Mouse (Mus musculus) midbrain, embryonic 10.5 days (tissue): ENCODE data around the gene Fam78b. TPM values are rescaled to one million over a fixed set of nuclear protein-coding genes. Genes with fewer than 3 reads are reported as not detected.

ENCODE experiments used
- DNase-seq: peaks from one replicate; pipeline ENCODE4 v3.0.0-alpha.2; 2017; ENCODE audit warnings: low spot score
- H3K27ac ChIP-seq: fragments of 300-500 bp; sonication (generic); replicated peaks from 2 replicates; pipeline ENCODE4 v1.5.1; 2016; ENCODE audit warnings: mild to moderate bottlenecking
- H3K27me3 ChIP-seq: fragments of 300-500 bp; sonication (generic); 2 replicates; pipeline ENCODE4 v1.6.1; 2016; ENCODE audit warnings: low read depth, mild to moderate bottlenecking; ENCODE audit not compliant: poor library complexity, severe bottlenecking
- H3K36me3 ChIP-seq: fragments of 300-500 bp; sonication (generic); 2 replicates; pipeline ENCODE4 v1.6.1; 2016; ENCODE audit warnings: mild to moderate bottlenecking, moderate library complexity
- H3K4me1 ChIP-seq: fragments of 300-500 bp; sonication (generic); 2 replicates; pipeline ENCODE4 v1.6.1; 2016
- H3K4me3 ChIP-seq: fragments of 300-500 bp; sonication (generic); 2 replicates; pipeline ENCODE4 v1.5.1; 2016; ENCODE audit warnings: mild to moderate bottlenecking, moderate library complexity
- H3K9me3 ChIP-seq: fragments of 300-500 bp; sonication (generic); replicated peaks from 2 replicates; pipeline ENCODE4 v1.6.1; 2016; ENCODE audit warnings: mild to moderate bottlenecking
- WGBS: fragments of 180-500 bp; shearing (Covaris S2); methylation state at CpG from one replicate; pipeline ENCODE4 v1.1.7; 2016; 5-methylcytosine and 5-hydroxymethylcytosine counted together
- polyA plus RNA-seq: library from polyadenylated mRNA; unstranded; fragments of >200 nt; fragmentation: Nextera tagmentation; extraction: Ambion mirVana; gene quantifications from 2 replicates; pipeline ENCODE4 v1.2.1, GENCODE M21; 2016

The Fam78b gene
- polyA plus RNA-seq, 1 experiment from 2014 or later = 1.7 TPM

- DNase-seq = no peak
Measured at GRCm38 (mm10) chr1:167108973-167109509, 107.8 kb downstream of the Fam78b start.

GRCm38 (mm10) chr1:167114363-167115050 is 113.3 kb downstream of the Fam78b start:
- Histone ChIP-seq H3K4me1 (0 out of 2 replicates have a peak, but pooled peaks cover 7% of the 10 kb centered on the region), H3K36me3 (no peaks in the 10 kb centered on the region), H3K27me3 (no peaks in the 10 kb centered on the region), H3K9me3 (no peaks in the 10 kb centered on the region), H3K4me3 (no peak overlapping the region), H3K27ac (no peak overlapping the region)
- DNase-seq = no peak
- WGBS = 78% methylated on average over 4 of the region's 4 CpGs

More at GRCm38 (mm10) chr1:167108973-167109509, 107.8 kb downstream of the Fam78b start:
- no peak overlapping the region for H3K4me3 ChIP-seq
- H3K27ac ChIP-seq = no peak overlapping the region
- peaks cover 8% of the 10 kb centered on the region for H3K4me1 ChIP-seq
- H3K36me3 ChIP-seq = no peaks in the 10 kb centered on the region
- no peaks in the 10 kb centered on the region; the same call in 1 of the 2 replicates for H3K9me3 ChIP-seq
- H3K27me3 ChIP-seq = no peaks in the 10 kb centered on the region
- WGBS = 86% methylated on average over 8 of the region's 8 CpGs

GRCm38 (mm10) chr1:167115121-167115520 is 113.9 kb downstream of the Fam78b start:
- H3K4me1 ChIP-seq = 0 out of 2 replicates have a peak, but pooled peaks cover 9% of the 10 kb centered on the region
- no peak overlapping the region for H3K27ac ChIP-seq
- H3K36me3 ChIP-seq = no peaks in the 10 kb centered on the region
- no peak overlapping the region for H3K4me3 ChIP-seq
- 48% methylated on average over 4 of the region's 4 CpGs for WGBS
- DNase-seq = no peak
- H3K9me3 ChIP-seq = no peaks in the 10 kb centered on the region
- H3K27me3 ChIP-seq = no peaks in the 10 kb centered on the region

GRCm38 (mm10) chr1:167116733-167117132 is 115.5 kb downstream of the Fam78b start:
- Histone ChIP-seq H3K9me3 (no peaks in the 10 kb centered on the region), H3K36me3 (no peaks in the 10 kb centered on the region), H3K27ac (no peak overlapping the region), H3K27me3 (no peaks in the 10 kb centered on the region), H3K4me1 (0 out of 2 replicates have a peak, but pooled peaks cover 9% of the 10 kb centered on the region), H3K4me3 (no peak overlapping the region)
- no peak for DNase-seq
- 88% methylated on average over 3 of the region's 3 CpGs for WGBS

GRCm38 (mm10) chr1:167118971-167119370 is 117.8 kb downstream of the Fam78b start:
- no peak overlapping the region for H3K4me3 ChIP-seq
- H3K27ac ChIP-seq = no peak overlapping the region; the same call in 1 of the 2 replicates
- H3K4me1 ChIP-seq = 0 out of 2 replicates have a peak, but pooled peaks cover 9% of the 10 kb centered on the region
- H3K36me3 ChIP-seq = no peaks in the 10 kb centered on the region
- no peak for DNase-seq
- no peaks in the 10 kb centered on the region for H3K27me3 ChIP-seq
- H3K9me3 ChIP-seq = no peaks in the 10 kb centered on the region
- 89% methylated on average over 7 of the region's 7 CpGs for WGBS

GRCm38 (mm10) chr1:167119439-167119838 is 118.2 kb downstream of the Fam78b start:
- WGBS = 73% methylated on average over 8 of the region's 8 CpGs
- Histone ChIP-seq H3K27me3 (no peaks in the 10 kb centered on the region), H3K9me3 (no peaks in the 10 kb centered on the region), H3K4me3 (no peak overlapping the region), H3K36me3 (no peaks in the 10 kb centered on the region), H3K27ac (no peak overlapping the region), H3K4me1 (0 out of 2 replicates have a peak, but pooled peaks cover 9% of the 10 kb centered on the region)
- no peak for DNase-seq

- no peak overlapping the region for H3K27ac ChIP-seq
- H3K36me3 ChIP-seq = no peaks in the 10 kb centered on the region
- no peaks in the 10 kb centered on the region for H3K9me3 ChIP-seq
- H3K4me3 ChIP-seq = no peak overlapping the region
- H3K27me3 ChIP-seq = no peaks in the 10 kb centered on the region
- H3K4me1 ChIP-seq = 0 out of 2 replicates have a peak, but pooled peaks cover 9% of the 10 kb centered on the region
- DNase-seq = no peak
- 85% methylated on average over 2 of the region's 2 CpGs for WGBS
Measured at GRCm38 (mm10) chr1:167122436-167122835, 121.2 kb downstream of the Fam78b start.

- DNase-seq = no peak
- Histone ChIP-seq H3K4me3 (no peak overlapping the region), H3K9me3 (no peaks in the 10 kb centered on the region), H3K36me3 (no peaks in the 10 kb centered on the region), H3K27ac (no peak overlapping the region), H3K4me1 (0 out of 2 replicates have a peak, but pooled peaks cover 9% of the 10 kb centered on the region), H3K27me3 (no peaks in the 10 kb centered on the region)
Measured at GRCm38 (mm10) chr1:167123551-167123950, 122.3 kb downstream of the Fam78b start.

GRCm38 (mm10) chr1:167125870-167126269 is 124.7 kb downstream of the Fam78b start:
- Histone ChIP-seq H3K27ac (no peak overlapping the region), H3K4me1 (no peaks in the 10 kb centered on the region), H3K36me3 (no peaks in the 10 kb centered on the region), H3K27me3 (no peaks in the 10 kb centered on the region), H3K9me3 (no peaks in the 10 kb centered on the region), H3K4me3 (no peak overlapping the region)
- no peak for DNase-seq
- 88% methylated on average over 3 of the region's 3 CpGs for WGBS

- no peak for DNase-seq
- H3K4me3 ChIP-seq = no peak overlapping the region
- no peak overlapping the region for H3K27ac ChIP-seq
- 70% methylated on average over 4 of the region's 4 CpGs for WGBS
- H3K27me3 ChIP-seq = no peaks in the 10 kb centered on the region
- no peaks in the 10 kb centered on the region for H3K36me3 ChIP-seq
- H3K4me1 ChIP-seq = no peaks in the 10 kb centered on the region
- H3K9me3 ChIP-seq = no peaks in the 10 kb centered on the region
Measured at GRCm38 (mm10) chr1:167126292-167126691, 125.1 kb downstream of the Fam78b start.

- DNase-seq = no peak
- Histone ChIP-seq H3K36me3 (no peaks in the 10 kb centered on the region), H3K4me3 (no peak overlapping the region), H3K27ac (no peak overlapping the region), H3K27me3 (no peaks in the 10 kb centered on the region), H3K9me3 (peaks cover 12% of the 10 kb centered on the region), H3K4me1 (no peaks in the 10 kb centered on the region)
- 87% methylated on average over 5 of the region's 5 CpGs for WGBS
Measured at GRCm38 (mm10) chr1:167135748-167136147, 134.5 kb downstream of the Fam78b start.
